Mouse (Mus musculus): ENCODE measurements around the gene Sgca. TPM values are rescaled to one million over a fixed set of nuclear protein-coding genes. Genes with fewer than 3 reads are reported as not detected.
A peak's percentile ranks its signal among the peaks of the same experiment; 100 is the strongest.
"Not testable (repeated sequence)": the region's sequence is repeated elsewhere in the genome, so short reads cannot be mapped to it uniquely, and the experiment has no call there.

Gene Sgca
- polyA plus RNA-seq, 1 experiment from 2014 or later, result 0.96 TPM

DNA sequence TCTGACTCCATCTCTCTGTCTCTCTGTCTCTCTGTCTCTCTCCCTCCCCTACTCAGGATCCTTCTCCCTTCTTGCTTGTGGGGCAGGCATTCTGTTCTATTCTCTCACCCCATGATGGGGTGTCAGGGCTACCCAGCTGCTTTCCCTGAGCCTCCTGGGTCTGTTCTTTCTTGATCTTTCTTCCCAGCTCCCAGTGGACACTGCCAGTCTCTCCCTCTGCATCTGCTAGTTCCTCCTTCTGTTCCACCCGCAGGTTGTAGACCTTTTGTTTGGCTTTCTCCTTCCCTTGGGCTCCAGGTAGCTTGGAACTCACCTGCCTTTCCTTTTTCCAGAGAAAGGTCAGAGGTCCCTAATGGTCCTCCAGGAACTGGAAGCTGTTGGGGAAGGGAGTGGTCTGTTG is 35.3 kb upstream of the Sgca start:
- peak overlapping the region; percentile 85 for H3K9ac ChIP-seq (ENCODE audit: low read depth, low read length)
- peaks cover 69% of the 10 kb centered on the region for H3K4me1 ChIP-seq (ENCODE audit: control insufficient read depth, low read depth, low read length)

GRCm38 (mm10) chr11:95010841-95011403 is 34.8 kb upstream of the Sgca start:
- Histone ChIP-seq H3K4me3 (ENCODE audit: low read depth, low read length) (peak overlapping the region; percentile 71), H3K4me2 (ENCODE audit: low read depth, low read length) (peak overlapping the region; percentile 70), H3K9ac (ENCODE audit: low read depth, low read length) (peak overlapping the region; percentile 85), H3K36me3 (ENCODE audit: control insufficient read depth, insufficient read depth) (peaks cover 10% of the 10 kb centered on the region), H3K27ac (ENCODE audit: low read length) (peak overlapping the region; percentile 98), H3K4me1 (ENCODE audit: control insufficient read depth, low read depth, low read length) (peaks cover 69% of the 10 kb centered on the region)
- not testable (repeated sequence) for H3K9me3 ChIP-seq (replicated peaks; ENCODE audit: control insufficient read depth, low read length); H3K27me3 ChIP-seq (ENCODE audit: control insufficient read depth, insufficient read depth, low read depth, low read length); ATAC-seq (ENCODE audit: low read depth)
- WGBS (ENCODE audit: insufficient replicate concordance), result 18% methylated on average over 3 of the region's 4 CpGs

More for the DNA sequence above, 35.3 kb upstream of the Sgca start:
- Histone ChIP-seq H3K36me3 (ENCODE audit: control insufficient read depth, insufficient read depth) (peaks cover 10% of the 10 kb centered on the region), H3K9me3 (replicated peaks; ENCODE audit: control insufficient read depth, low read length) (no peaks in the 10 kb centered on the region), H3K27me3 (ENCODE audit: control insufficient read depth, insufficient read depth, low read depth, low read length) (no peaks in the 10 kb centered on the region), H3K4me3 (ENCODE audit: low read depth, low read length) (peak overlapping the region; percentile 71), H3K4me2 (ENCODE audit: low read depth, low read length) (peak overlapping the region; percentile 70), H3K27ac (ENCODE audit: low read length) (peak overlapping the region; percentile 98)
- ATAC-seq (ENCODE audit: low read depth), result no peak
- WGBS (ENCODE audit: insufficient replicate concordance), result 3% methylated on average over 1 of the region's 1 CpGs

GRCm38 (mm10) chr11:95010141-95010739 is 34.1 kb upstream of the Sgca start:
- no peak for ATAC-seq (ENCODE audit: low read depth)

GRCm38 (mm10) chr11:95009629-95010014 is 33.5 kb upstream of the Sgca start, which contains the start of gene Samd14:
Gene Samd14 (plus strand): TSS chr11:95009879.
- Histone ChIP-seq H3K4me2 (ENCODE audit: low read depth, low read length) (peak within 1 kb of the TSS; percentile 85), H3K9me3 (replicated peaks; ENCODE audit: control insufficient read depth, low read length) (no peaks in the 10 kb centered on the region), H3K36me3 (ENCODE audit: control insufficient read depth, insufficient read depth) (peaks cover 10% of the 10 kb centered on the region), H3K27ac (ENCODE audit: low read length) (peak within 1 kb of the TSS; percentile 98), H3K27me3 (ENCODE audit: control insufficient read depth, insufficient read depth, low read depth, low read length) (no peaks in the 10 kb centered on the region), H3K9ac (ENCODE audit: low read depth, low read length) (peak within 1 kb of the TSS; percentile 85), H3K4me1 (ENCODE audit: control insufficient read depth, low read depth, low read length) (peaks cover 59% of the 10 kb centered on the region), H3K4me3 (ENCODE audit: low read depth, low read length) (peak within 1 kb of the TSS; percentile 71)
- ATAC-seq (ENCODE audit: low read depth), result peak; percentile 27
- WGBS (ENCODE audit: insufficient replicate concordance), result under 1% methylated on average over 31 of the region's 32 CpGs

More at GRCm38 (mm10) chr11:95010141-95010739, 34.1 kb upstream of the Sgca start:
- Histone ChIP-seq H3K27ac (ENCODE audit: low read length) (peak overlapping the region; percentile 98), H3K27me3 (ENCODE audit: control insufficient read depth, insufficient read depth, low read depth, low read length) (no peaks in the 10 kb centered on the region), H3K4me2 (ENCODE audit: low read depth, low read length) (peak overlapping the region; percentile 85), H3K4me3 (ENCODE audit: low read depth, low read length) (peak overlapping the region; percentile 71), H3K4me1 (ENCODE audit: control insufficient read depth, low read depth, low read length) (peaks cover 65% of the 10 kb centered on the region), H3K9me3 (replicated peaks; ENCODE audit: control insufficient read depth, low read length) (no peaks in the 10 kb centered on the region), H3K9ac (ENCODE audit: low read depth, low read length) (peak overlapping the region; percentile 85), H3K36me3 (ENCODE audit: control insufficient read depth, insufficient read depth) (peaks cover 10% of the 10 kb centered on the region)
- WGBS (ENCODE audit: insufficient replicate concordance), result under 1% methylated on average over 39 of the region's 40 CpGs

DNA sequence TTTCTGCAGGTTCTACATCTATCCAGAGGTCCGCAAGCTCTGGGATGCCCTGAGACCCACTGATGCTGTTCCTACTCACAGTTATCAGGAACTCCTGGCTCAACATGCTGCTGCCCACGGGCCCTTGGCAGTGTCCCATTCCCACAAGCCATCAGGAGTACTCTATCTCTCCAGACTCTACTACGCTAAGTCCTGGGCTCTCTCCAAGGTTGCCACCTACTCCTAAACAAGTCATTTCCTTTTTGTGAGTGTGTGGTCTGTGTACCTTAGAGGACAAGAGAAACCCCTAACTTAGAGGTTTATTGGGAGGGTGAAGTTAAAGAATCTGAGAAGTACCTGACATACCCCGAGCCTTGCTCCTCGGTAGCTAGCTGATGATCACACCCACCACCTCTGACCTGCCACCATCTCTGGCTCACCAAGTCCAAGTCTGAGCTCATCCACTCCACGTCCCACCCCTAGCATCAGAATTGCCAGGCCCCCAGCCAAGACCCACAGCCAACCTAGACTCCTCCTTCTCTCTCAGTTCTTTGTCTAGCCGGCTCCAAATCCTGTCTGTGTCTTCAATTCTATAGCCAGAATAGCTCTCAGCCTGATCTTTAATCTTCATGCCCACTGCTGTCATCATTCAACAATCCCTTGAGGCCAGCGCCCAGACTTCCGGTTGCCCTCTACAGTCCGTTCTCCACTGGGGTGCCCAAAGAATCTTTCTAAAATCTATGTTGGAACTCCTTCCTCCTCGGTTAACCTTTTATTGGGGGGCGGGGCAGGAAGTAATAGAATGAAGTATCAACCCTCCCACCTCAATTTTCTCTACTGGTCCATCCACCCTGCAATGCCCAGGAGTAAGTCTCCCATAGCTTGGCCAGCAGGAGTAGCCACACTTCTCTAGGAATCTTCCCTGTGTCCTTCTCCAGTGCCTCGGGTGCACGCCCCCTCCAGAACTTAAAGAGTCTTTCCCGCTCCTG is 32.8 kb upstream of the Sgca start:
- Histone ChIP-seq H3K4me3 (ENCODE audit: low read depth, low read length) (peak overlapping the region; percentile 71), H3K36me3 (ENCODE audit: control insufficient read depth, insufficient read depth) (peaks cover 8% of the 10 kb centered on the region), H3K27ac (ENCODE audit: low read length) (peak overlapping the region; percentile 98), H3K9me3 (replicated peaks; ENCODE audit: control insufficient read depth, low read length) (no peaks in the 10 kb centered on the region), H3K4me1 (ENCODE audit: control insufficient read depth, low read depth, low read length) (peaks cover 52% of the 10 kb centered on the region), H3K4me2 (ENCODE audit: low read depth, low read length) (peak overlapping the region; percentile 85), H3K27me3 (ENCODE audit: control insufficient read depth, insufficient read depth, low read depth, low read length) (no peaks in the 10 kb centered on the region), H3K9ac (ENCODE audit: low read depth, low read length) (peak overlapping the region; percentile 85)
- no peak for ATAC-seq (ENCODE audit: low read depth)
- 27% methylated on average over 15 of the region's 15 CpGs for WGBS (ENCODE audit: insufficient replicate concordance)

DNA sequence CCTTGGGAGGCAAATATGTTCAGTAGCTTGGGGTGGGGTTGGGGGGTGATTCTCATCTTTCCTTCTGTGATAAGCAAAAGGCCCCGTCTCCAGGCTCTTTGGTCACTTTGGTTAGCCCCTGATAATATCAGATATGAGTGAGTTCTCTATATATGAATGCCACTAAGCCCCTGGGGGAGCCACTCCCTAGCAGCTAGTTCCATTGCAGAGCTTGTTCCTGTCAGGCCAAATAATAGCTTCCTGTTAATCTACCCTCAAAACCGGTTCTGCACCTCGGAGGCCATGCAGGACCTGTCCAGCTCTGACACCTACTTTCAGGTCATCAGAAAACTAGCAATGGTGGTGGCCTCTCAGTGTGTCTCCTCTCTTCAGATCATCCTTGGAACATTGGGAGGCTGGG is 31.3 kb upstream of the Sgca start:
- Histone ChIP-seq H3K36me3 (ENCODE audit: control insufficient read depth, insufficient read depth) (peaks cover 17% of the 10 kb centered on the region), H3K4me2 (ENCODE audit: low read depth, low read length) (peak overlapping the region; percentile 78; the same call in 1 of the 2 replicates), H3K9ac (ENCODE audit: low read depth, low read length) (no peak overlapping the region; the same call in 1 of the 2 replicates), H3K4me1 (ENCODE audit: control insufficient read depth, low read depth, low read length) (peaks cover 44% of the 10 kb centered on the region), H3K9me3 (replicated peaks; ENCODE audit: control insufficient read depth, low read length) (no peaks in the 10 kb centered on the region), H3K27me3 (ENCODE audit: control insufficient read depth, insufficient read depth, low read depth, low read length) (no peaks in the 10 kb centered on the region), H3K4me3 (ENCODE audit: low read depth, low read length) (no peak overlapping the region), H3K27ac (ENCODE audit: low read length) (peak overlapping the region; percentile 72)
- no peak for ATAC-seq (ENCODE audit: low read depth)
- 16% methylated on average over 3 of the region's 3 CpGs for WGBS (ENCODE audit: insufficient replicate concordance)

GRCm38 (mm10) chr11:95006525-95007219 is 30.5 kb upstream of the Sgca start:
- ATAC-seq (ENCODE audit: low read depth), result peak; percentile 50
- H3K36me3 ChIP-seq (ENCODE audit: control insufficient read depth, insufficient read depth), result peaks cover 25% of the 10 kb centered on the region
- no peaks in the 10 kb centered on the region for H3K27me3 ChIP-seq (ENCODE audit: control insufficient read depth, insufficient read depth, low read depth, low read length)
- H3K9me3 ChIP-seq (replicated peaks; ENCODE audit: control insufficient read depth, low read length), result no peaks in the 10 kb centered on the region
- peak overlapping the region; percentile 72 for H3K27ac ChIP-seq (ENCODE audit: low read length)
- H3K4me1 ChIP-seq (ENCODE audit: control insufficient read depth, low read depth, low read length), result peaks cover 49% of the 10 kb centered on the region
- H3K4me3 ChIP-seq (ENCODE audit: low read depth, low read length), result peak overlapping the region; percentile 56
- WGBS (ENCODE audit: insufficient replicate concordance), result under 1% methylated on average over 27 of the region's 27 CpGs
- peak overlapping the region; percentile 78 for H3K4me2 ChIP-seq (ENCODE audit: low read depth, low read length)
- H3K9ac ChIP-seq (ENCODE audit: low read depth, low read length), result peak overlapping the region; percentile 50

DNA sequence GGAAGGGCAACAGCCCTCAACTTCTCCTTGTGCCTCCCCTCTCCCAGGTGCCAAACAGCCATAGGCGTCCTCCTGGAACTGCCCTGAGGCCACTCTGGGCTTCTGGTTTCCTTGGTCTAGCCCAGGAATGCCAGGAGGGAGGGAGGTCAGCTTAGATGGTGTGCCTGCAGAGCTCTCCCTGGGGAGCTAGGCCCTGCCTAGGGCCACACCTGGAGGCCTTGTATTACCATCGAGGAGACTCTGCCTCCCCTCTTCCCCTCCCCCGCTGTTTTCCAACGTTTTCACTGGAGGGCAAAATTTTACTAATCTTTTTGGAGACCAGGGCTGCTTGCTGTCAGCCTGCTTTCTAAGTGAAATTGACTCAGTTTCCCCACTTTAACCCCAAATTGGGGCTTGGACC is 29.9 kb upstream of the Sgca start:
- peak overlapping the region; percentile 56 for H3K4me3 ChIP-seq (ENCODE audit: low read depth, low read length)
- no peaks in the 10 kb centered on the region for H3K9me3 ChIP-seq (replicated peaks; ENCODE audit: control insufficient read depth, low read length)
- H3K27ac ChIP-seq (ENCODE audit: low read length), result peak overlapping the region; percentile 72
- peak overlapping the region; percentile 78 for H3K4me2 ChIP-seq (ENCODE audit: low read depth, low read length)
- ATAC-seq (ENCODE audit: low read depth), result no peak
- H3K4me1 ChIP-seq (ENCODE audit: control insufficient read depth, low read depth, low read length), result peaks cover 54% of the 10 kb centered on the region
- 39% methylated on average over 4 of the region's 4 CpGs for WGBS (ENCODE audit: insufficient replicate concordance)
- H3K36me3 ChIP-seq (ENCODE audit: control insufficient read depth, insufficient read depth), result peaks cover 29% of the 10 kb centered on the region
- no peaks in the 10 kb centered on the region for H3K27me3 ChIP-seq (ENCODE audit: control insufficient read depth, insufficient read depth, low read depth, low read length)
- peak overlapping the region; percentile 50; the same call in 1 of the 2 replicates for H3K9ac ChIP-seq (ENCODE audit: low read depth, low read length)

Measured in liver, embryonic 16.5 days (tissue).